Mouse (Mus musculus): ENCODE data around the gene Vtn. TPM values are rescaled to one million over a fixed set of nuclear protein-coding genes. Genes with fewer than 3 reads are reported as not detected.

Gene Vtn
- total and polyA plus RNA-seq, 3 experiments: not detected

GRCm38 (mm10) chr11:78549491-78549987 is 50.6 kb downstream of the Vtn start:
- no peak for TF ChIP-seq TAL1 (conservative IDR thresholded peaks at IDR 0.05; ENCODE audit: low read depth, low read length)
- TF ChIP-seq POLR2AphosphoS5 (IDR thresholded peaks at IDR 0.05; ENCODE audit: insufficient replicate concordance, low read depth, low read length): no peak
- TF ChIP-seq GATA1 (IDR thresholded peaks at IDR 0.05; ENCODE audit: borderline replicate concordance, low read length): no peak
- TF ChIP-seq GATA2 (IDR thresholded peaks at IDR 0.05; ENCODE audit: borderline replicate concordance, low read depth, low read length): no peak
- no peak for TF ChIP-seq CTCF (IDR thresholded peaks at IDR 0.05; ENCODE audit: low read depth, low read length)
- no peaks in the 10 kb centered on the region for H3K27me3 ChIP-seq (ENCODE audit: insufficient read depth, low read length)
- peaks cover 35% of the 10 kb centered on the region for H3K36me3 ChIP-seq (replicated peaks)
- H3K9me3 ChIP-seq (replicated peaks): peaks cover 16% of the 10 kb centered on the region
- peaks cover 50% of the 10 kb centered on the region for H3K4me1 ChIP-seq (ENCODE audit: insufficient read depth, low read depth, low read length)
- no peak for DNase-seq (ENCODE audit: low spot score)
- ATAC-seq (ENCODE audit: extremely low read depth, insufficient number of reproducible peaks, low FRiP score, poor library complexity, severe bottlenecking): no peak
- peak overlapping the region; percentile 81 for H3K4me3 ChIP-seq (ENCODE audit: low read depth, low read length)

GRCm38 (mm10) chr11:78550168-78551058 is 51.5 kb downstream of the Vtn start, which contains the start of gene Tmem97:
Gene Tmem97, minus strand, starts transcription at chr11:78550777.
- TF ChIP-seq GATA2 (IDR thresholded peaks at IDR 0.05; ENCODE audit: borderline replicate concordance, low read depth, low read length): no peak
- no peak for TF ChIP-seq GATA1 (IDR thresholded peaks at IDR 0.05; ENCODE audit: borderline replicate concordance, low read length)
- TF ChIP-seq CTCF (IDR thresholded peaks at IDR 0.05; ENCODE audit: low read depth, low read length): no peak
- no peak for TF ChIP-seq POLR2AphosphoS5 (IDR thresholded peaks at IDR 0.05; ENCODE audit: insufficient replicate concordance, low read depth, low read length)
- TF ChIP-seq TAL1 (conservative IDR thresholded peaks at IDR 0.05; ENCODE audit: low read depth, low read length): no peak
- H3K4me3 ChIP-seq (ENCODE audit: low read depth, low read length): peak within 1 kb of the TSS; percentile 81
- ATAC-seq (ENCODE audit: extremely low read depth, insufficient number of reproducible peaks, low FRiP score, poor library complexity, severe bottlenecking): peak; percentile 99
- peaks cover 26% of the 10 kb centered on the region for H3K36me3 ChIP-seq (replicated peaks)
- DNase-seq (ENCODE audit: low spot score): peak; percentile 96
- H3K27me3 ChIP-seq (ENCODE audit: insufficient read depth, low read length): no peaks in the 10 kb centered on the region
- peaks cover 42% of the 10 kb centered on the region for H3K4me1 ChIP-seq (ENCODE audit: insufficient read depth, low read depth, low read length)
- peaks cover 16% of the 10 kb centered on the region for H3K9me3 ChIP-seq (replicated peaks)

- Histone ChIP-seq H3K4me1 (ENCODE audit: insufficient read depth, low read depth, low read length) (peaks cover 43% of the 10 kb centered on the region), H3K27me3 (ENCODE audit: insufficient read depth, low read length) (no peaks in the 10 kb centered on the region), H3K36me3 (replicated peaks) (peaks cover 21% of the 10 kb centered on the region), H3K4me3 (ENCODE audit: low read depth, low read length) (peak overlapping the region; percentile 81), H3K9me3 (replicated peaks) (peaks cover 16% of the 10 kb centered on the region)
- TF ChIP-seq CTCF (IDR thresholded peaks at IDR 0.05; ENCODE audit: low read depth, low read length) (no peak), GATA2 (IDR thresholded peaks at IDR 0.05; ENCODE audit: borderline replicate concordance, low read depth, low read length) (no peak), GATA1 (IDR thresholded peaks at IDR 0.05; ENCODE audit: borderline replicate concordance, low read length) (no peak), TAL1 (conservative IDR thresholded peaks at IDR 0.05; ENCODE audit: low read depth, low read length) (no peak), POLR2AphosphoS5 (IDR thresholded peaks at IDR 0.05; ENCODE audit: insufficient replicate concordance, low read depth, low read length) (no peak)
- DNase-seq (ENCODE audit: low spot score) (no peak), ATAC-seq (ENCODE audit: extremely low read depth, insufficient number of reproducible peaks, low FRiP score, poor library complexity, severe bottlenecking) (no peak)
Measured at GRCm38 (mm10) chr11:78551059-78551398, 52.1 kb downstream of the Vtn start.

Other genes with a start within 250 kb of the Vtn start
- gene 2610507B11Rik, start 237.3 kb upstream of the Vtn start, total RNA-seq (2014; fragmentation: Nextera tagmentation): 95.8 and 113 TPM in 2 replicates
- gene 2610507B11Rik, start 237.3 kb upstream of the Vtn start, total RNA-seq (2017): 53.9 and 55.8 TPM in 2 replicates
- gene 2610507B11Rik, start 237.3 kb upstream of the Vtn start, polyA plus RNA-seq (2012): 63.8 and 70.6 TPM in 2 replicates
- gene BC030499, start 208.2 kb upstream of the Vtn start, total RNA-seq (2014; fragmentation: Nextera tagmentation): 2.5 and 3.7 TPM in 2 replicates
- 0.99 and 1.2 TPM in 2 replicates for gene BC030499, start 208.2 kb upstream of the Vtn start, total RNA-seq (2017)
- 0.04 TPM in 1 of 2 replicates, not detected in the other for gene BC030499, start 208.2 kb upstream of the Vtn start, polyA plus RNA-seq (2012)
- 70.7 and 71.3 TPM in 2 replicates for gene Spag5, start 197.6 kb upstream of the Vtn start, total RNA-seq (2014; fragmentation: Nextera tagmentation)
- 60.8 and 66.5 TPM in 2 replicates for gene Spag5, start 197.6 kb upstream of the Vtn start, total RNA-seq (2017)
- 55.3 and 77.5 TPM in 2 replicates for gene Spag5, start 197.6 kb upstream of the Vtn start, polyA plus RNA-seq (2012)
- 0.83 and 4.3 TPM in 2 replicates for gene Aldoc, start 176.1 kb upstream of the Vtn start, total RNA-seq (2014; fragmentation: Nextera tagmentation)
- gene Aldoc, start 176.1 kb upstream of the Vtn start, total RNA-seq (2017): 10.2 and 12.9 TPM in 2 replicates
- 7.2 and 10.6 TPM in 2 replicates for gene Aldoc, start 176.1 kb upstream of the Vtn start, polyA plus RNA-seq (2012)
- 30.5 and 36.8 TPM in 2 replicates for gene Pigs, start 170.7 kb upstream of the Vtn start, total RNA-seq (2014; fragmentation: Nextera tagmentation)
- gene Pigs, start 170.7 kb upstream of the Vtn start, total RNA-seq (2017): 13.9 and 14.1 TPM in 2 replicates
- gene Pigs, start 170.7 kb upstream of the Vtn start, polyA plus RNA-seq (2012): 60.4 and 74.5 TPM in 2 replicates
- gene Unc119, start 155.6 kb upstream of the Vtn start, total RNA-seq (2014; fragmentation: Nextera tagmentation): 4.3 and 6.7 TPM in 2 replicates
- 10.3 and 11.8 TPM in 2 replicates for gene Unc119, start 155.6 kb upstream of the Vtn start, total RNA-seq (2017)
- 8.2 and 8.8 TPM in 2 replicates for gene Unc119, start 155.6 kb upstream of the Vtn start, polyA plus RNA-seq (2012)
- gene Foxn1, start 112.5 kb upstream of the Vtn start, total RNA-seq (2014; fragmentation: Nextera tagmentation): not detected in 2 replicates
- 0.05 TPM in 1 of 2 replicates, not detected in the other for gene Foxn1, start 112.5 kb upstream of the Vtn start, total RNA-seq (2017)
- gene Foxn1, start 112.5 kb upstream of the Vtn start, polyA plus RNA-seq (2012): not detected in 2 replicates
- not detected in 2 replicates for gene Slc13a2, start 76.9 kb upstream of the Vtn start, total RNA-seq (2014; fragmentation: Nextera tagmentation)
- not detected in 2 replicates for gene Slc13a2, start 76.9 kb upstream of the Vtn start, total RNA-seq (2017)
- gene Slc13a2, start 76.9 kb upstream of the Vtn start, polyA plus RNA-seq (2012): not detected in 2 replicates
- not detected in 2 replicates for gene Slc46a1, start 33.4 kb upstream of the Vtn start, total RNA-seq (2014; fragmentation: Nextera tagmentation)
- gene Slc46a1, start 33.4 kb upstream of the Vtn start, total RNA-seq (2017): 0.11 and 0.12 TPM in 2 replicates
- gene Slc46a1, start 33.4 kb upstream of the Vtn start, polyA plus RNA-seq (2012): not detected in 2 replicates
- gene Sarm1, start 1.3 kb upstream of the Vtn start, total RNA-seq (2014; fragmentation: Nextera tagmentation): not detected in 2 replicates
- 0.06 and 0.22 TPM in 2 replicates for gene Sarm1, start 1.3 kb upstream of the Vtn start, total RNA-seq (2017)
- gene Sarm1, start 1.3 kb upstream of the Vtn start, polyA plus RNA-seq (2012): not detected in 2 replicates
- not detected in 2 replicates for gene Sebox, start 4.4 kb downstream of the Vtn start, total RNA-seq (2014; fragmentation: Nextera tagmentation)
- gene Sebox, start 4.4 kb downstream of the Vtn start, total RNA-seq (2017): 0.23 TPM in 1 of 2 replicates, not detected in the other
- not detected in 2 replicates for gene Sebox, start 4.4 kb downstream of the Vtn start, polyA plus RNA-seq (2012)
- 19.7 and 25.8 TPM in 2 replicates for gene Tmem199, start 13.1 kb downstream of the Vtn start, total RNA-seq (2014; fragmentation: Nextera tagmentation)
- gene Tmem199, start 13.1 kb downstream of the Vtn start, total RNA-seq (2017): 51.6 and 60.5 TPM in 2 replicates
- gene Tmem199, start 13.1 kb downstream of the Vtn start, polyA plus RNA-seq (2012): 15.8 and 17.4 TPM in 2 replicates
- gene Poldip2, start 13.1 kb downstream of the Vtn start, total RNA-seq (2014; fragmentation: Nextera tagmentation): 72.5 and 92.3 TPM in 2 replicates
- gene Poldip2, start 13.1 kb downstream of the Vtn start, total RNA-seq (2017): 62.0 and 72.9 TPM in 2 replicates
- 66.1 and 73.0 TPM in 2 replicates for gene Poldip2, start 13.1 kb downstream of the Vtn start, polyA plus RNA-seq (2012)
- 11.7 and 12.9 TPM in 2 replicates for gene Tnfaip1, start 37.2 kb downstream of the Vtn start, total RNA-seq (2014; fragmentation: Nextera tagmentation)
- 3.7 and 3.8 TPM in 2 replicates for gene Tnfaip1, start 37.2 kb downstream of the Vtn start, total RNA-seq (2017)
- gene Tnfaip1, start 37.2 kb downstream of the Vtn start, polyA plus RNA-seq (2012): 5.1 and 6.0 TPM in 2 replicates
- gene Ift20, start 37.3 kb downstream of the Vtn start, total RNA-seq (2014; fragmentation: Nextera tagmentation): 139 and 142 TPM in 2 replicates
- 112 and 118 TPM in 2 replicates for gene Ift20, start 37.3 kb downstream of the Vtn start, total RNA-seq (2017)
- 35.4 and 46.3 TPM in 2 replicates for gene Ift20, start 37.3 kb downstream of the Vtn start, polyA plus RNA-seq (2012)
- 54.8 and 65.1 TPM in 2 replicates for gene Tmem97, start 51.7 kb downstream of the Vtn start, total RNA-seq (2014; fragmentation: Nextera tagmentation)
- gene Tmem97, start 51.7 kb downstream of the Vtn start, total RNA-seq (2017): 67.8 and 70.1 TPM in 2 replicates
- 30.4 and 30.8 TPM in 2 replicates for gene Tmem97, start 51.7 kb downstream of the Vtn start, polyA plus RNA-seq (2012)
- gene Nlk, start 198.3 kb downstream of the Vtn start, total RNA-seq (2014; fragmentation: Nextera tagmentation): 28.4 and 29.4 TPM in 2 replicates
- gene Nlk, start 198.3 kb downstream of the Vtn start, total RNA-seq (2017): 29.6 and 32.9 TPM in 2 replicates
- 7.2 and 8.2 TPM in 2 replicates for gene Nlk, start 198.3 kb downstream of the Vtn start, polyA plus RNA-seq (2012)

All from G1E (cell line).